Mouse (Mus musculus) layer of hippocampus, adult 9-10 months (tissue): Measurements from ENCODE around the gene Msmo1.

Experiments used
- DNase-seq: peaks from one replicate; pipeline ENCODE4 v3.0.0; 2022; ENCODE audit warnings: low spot score

Gene Msmo1

DNA sequence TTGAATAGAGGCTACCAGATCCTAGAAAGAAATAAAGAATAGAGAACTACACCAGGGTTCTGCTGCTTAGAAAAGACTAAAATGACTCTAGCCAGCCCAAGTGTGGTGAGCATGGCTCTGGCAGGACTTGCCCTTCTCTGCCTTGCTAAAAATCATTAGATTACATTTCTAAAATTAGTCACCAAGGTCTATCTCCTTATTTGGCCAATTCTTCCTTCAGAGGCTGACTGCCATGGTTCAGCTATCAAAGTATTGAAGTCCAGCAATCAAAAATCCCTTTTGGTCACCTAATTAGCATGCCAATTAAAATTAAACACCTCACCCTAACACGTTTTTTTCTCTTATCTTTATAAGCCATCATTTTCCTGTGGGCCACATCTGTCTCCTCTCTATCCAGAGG is 22.0 kb downstream of the Msmo1 start:
- no peak for DNase-seq

DNA sequence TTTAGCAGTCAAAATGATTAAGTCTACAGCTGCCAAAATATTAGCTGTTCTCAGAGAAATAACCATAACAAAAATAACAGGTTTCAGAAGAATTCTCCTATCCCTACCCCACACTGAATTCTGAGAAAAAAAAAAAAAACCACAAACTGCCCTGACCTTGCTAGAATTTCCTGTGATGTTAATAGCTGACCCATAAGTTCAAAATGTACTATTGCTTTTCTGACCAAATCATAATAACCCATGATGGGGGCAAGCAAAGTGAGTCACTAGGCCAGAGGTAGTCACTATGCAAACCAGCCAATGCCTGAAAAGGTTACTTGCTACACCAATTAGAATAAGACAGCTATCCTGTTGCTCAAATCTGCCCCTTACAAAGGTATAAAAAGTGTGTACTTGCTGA is 26.1 kb downstream of the Msmo1 start:
- DNase-seq = no peak

DNA sequence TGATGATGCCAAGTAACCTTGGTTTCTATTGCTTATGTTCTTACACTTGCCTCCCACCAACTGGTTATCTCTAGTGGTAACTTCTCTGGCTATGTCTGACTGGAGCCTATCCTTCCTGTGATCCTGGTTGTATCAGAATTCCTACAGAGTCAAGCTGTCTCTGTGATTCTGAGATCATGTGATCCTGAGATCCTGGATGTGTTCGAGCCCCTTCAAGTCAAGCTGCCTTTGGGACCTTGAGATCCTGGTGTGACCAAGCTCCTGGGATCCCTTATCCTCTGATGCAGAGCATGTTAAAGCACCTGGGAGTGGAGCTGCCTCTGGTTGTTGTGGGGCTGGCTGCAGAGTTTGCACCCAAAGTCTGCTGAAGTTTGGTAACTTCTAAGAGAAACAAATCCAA is 30.4 kb downstream of the Msmo1 start:
- DNase-seq = no peak

DNA sequence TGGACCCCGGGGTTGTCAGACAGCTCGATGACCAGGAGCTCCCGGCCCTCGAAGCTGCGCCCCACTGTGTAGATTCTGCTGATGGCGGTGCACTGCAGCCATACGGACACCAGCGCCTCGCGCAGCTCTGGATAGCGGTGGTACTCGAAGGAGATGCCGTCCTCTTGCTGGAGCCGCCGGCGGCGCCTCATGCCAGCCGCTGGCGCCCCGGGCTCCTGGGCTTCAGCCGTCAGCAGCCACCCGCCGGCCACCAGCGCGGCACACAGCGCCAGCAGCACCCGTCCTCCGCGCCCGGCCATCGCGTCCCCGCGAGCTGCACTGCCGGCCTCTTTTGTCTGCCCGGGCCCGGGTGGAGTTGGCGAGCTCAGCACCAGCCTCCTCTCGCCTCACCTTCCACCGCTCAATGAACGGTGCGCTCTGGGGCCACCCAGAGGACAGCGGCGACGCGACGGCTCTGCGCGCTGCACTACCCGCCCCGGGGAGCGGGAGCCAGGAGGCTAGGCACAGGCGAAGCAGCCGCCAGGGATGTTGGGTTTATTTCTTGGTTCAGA is 40.9 kb downstream of the Msmo1 start, which contains the start of gene Cpe:
Gene Cpe, minus strand, starts transcription at position 404 of the 551 bp plus-strand sequence.
- peak; percentile 53 for DNase-seq

DNA sequence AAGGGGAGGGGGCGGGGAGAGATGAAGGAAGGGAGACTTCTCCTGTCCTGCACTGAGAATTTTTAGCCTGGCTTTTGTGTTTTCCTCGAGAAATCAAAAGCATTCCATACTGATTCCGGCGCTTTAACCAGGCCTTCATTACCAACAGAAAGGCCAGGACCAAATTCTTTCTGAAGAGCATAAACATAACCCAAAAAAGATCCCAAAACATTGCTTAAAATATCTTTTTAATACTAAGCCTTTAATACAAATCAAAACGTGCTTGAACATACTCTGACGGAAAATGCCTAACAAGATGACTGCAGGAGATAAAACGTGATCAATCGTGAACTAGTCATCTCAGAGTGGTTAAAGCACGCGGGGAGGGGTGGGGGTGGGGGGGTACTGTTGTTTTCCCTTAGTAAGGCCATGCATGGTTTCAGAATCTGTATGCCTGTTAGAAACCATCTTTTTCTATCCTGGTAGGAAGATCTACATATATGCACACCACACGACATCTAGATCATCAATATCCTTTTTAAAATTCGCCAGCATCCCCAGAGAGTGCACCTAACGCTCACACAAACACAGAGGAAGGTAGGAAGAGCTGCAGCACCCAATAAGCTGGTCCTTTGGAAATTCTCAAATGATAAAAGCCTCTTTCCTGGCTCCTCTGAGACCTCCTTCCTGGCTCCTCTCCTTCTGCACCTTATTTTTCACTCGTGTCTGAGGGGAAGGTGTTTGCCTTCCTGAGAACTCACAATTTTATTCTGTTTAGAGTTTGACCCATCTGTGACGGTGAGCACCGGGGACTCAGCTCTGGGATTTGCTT is 41.8 kb downstream of the Msmo1 start:
- DNase-seq = no peak

DNA sequence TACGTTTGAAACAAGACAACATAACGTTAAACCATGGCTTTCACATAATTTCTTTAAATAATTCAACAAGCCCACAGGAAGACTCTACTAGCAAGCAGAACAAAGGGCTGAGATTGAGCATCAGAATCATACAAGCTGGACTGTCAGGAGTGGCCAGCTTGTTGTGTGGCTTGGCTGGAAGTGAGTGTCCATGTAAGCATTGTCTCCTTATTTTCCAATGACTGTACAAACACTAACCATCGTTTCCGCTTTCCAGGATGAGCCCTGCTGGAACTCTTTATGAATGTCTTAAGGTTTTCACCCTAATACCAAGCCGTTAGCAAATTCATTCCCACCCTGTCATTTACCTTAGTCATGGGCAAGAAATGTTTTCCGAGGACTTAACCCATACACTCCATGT is 42.7 kb downstream of the Msmo1 start:
- DNase-seq = no peak

DNA sequence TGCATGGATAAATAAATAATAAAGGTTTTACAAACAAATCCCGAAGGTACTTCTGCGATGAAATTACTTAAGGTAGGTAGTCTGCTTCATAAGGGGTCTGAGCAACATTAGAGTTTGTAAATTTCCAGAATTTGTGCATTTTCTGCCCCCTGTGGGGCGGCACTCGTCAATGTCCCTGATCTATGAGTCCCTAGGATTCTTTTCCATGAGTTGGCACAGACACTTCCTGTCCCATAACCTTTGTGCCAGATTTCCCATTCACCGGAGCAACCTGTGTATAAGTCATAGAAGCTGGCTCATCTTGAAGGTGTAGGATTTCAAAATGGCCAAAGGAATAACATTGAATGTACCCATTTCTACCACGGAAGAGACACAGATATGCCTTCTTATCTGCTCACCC is 43.3 kb downstream of the Msmo1 start:
- no peak for DNase-seq

DNA sequence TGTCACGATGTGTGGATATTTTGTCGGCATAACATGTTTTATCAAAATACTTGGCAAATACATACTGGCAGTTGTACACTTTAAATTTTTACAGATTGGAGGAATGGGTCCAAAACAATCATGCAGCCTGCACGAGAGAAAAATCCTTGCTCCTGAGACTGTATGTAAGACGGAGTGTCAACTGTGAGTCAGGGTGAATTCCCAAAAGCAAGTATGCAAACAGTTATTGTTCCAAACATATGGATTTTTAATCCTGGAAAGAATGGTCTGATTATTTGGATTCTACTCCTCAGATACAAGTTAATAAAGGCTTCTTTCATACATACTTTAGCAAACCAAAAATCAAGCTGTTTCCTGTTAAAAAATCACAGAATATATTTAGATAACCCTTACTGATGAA is 44.9 kb downstream of the Msmo1 start:
- no peak for DNase-seq

DNA sequence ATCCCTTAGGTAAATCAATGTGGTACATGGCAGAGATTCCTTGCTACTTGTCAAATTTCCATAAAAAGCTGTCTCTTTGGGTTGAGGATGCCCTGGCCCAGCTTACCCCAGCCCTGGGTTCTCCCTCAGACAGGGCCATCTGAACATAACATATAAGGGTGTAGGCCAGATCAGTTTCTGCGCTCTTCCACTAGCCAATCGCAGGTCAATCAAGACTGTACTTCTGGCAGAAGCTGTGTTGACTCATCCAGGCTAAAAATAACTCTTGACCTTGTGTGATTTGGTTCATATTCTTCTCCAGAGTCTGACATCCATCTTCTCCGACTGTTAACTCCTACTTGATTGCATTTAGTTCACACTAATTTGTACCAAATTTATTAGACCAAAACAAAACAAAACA is 45.4 kb downstream of the Msmo1 start:
- no peak for DNase-seq

DNA sequence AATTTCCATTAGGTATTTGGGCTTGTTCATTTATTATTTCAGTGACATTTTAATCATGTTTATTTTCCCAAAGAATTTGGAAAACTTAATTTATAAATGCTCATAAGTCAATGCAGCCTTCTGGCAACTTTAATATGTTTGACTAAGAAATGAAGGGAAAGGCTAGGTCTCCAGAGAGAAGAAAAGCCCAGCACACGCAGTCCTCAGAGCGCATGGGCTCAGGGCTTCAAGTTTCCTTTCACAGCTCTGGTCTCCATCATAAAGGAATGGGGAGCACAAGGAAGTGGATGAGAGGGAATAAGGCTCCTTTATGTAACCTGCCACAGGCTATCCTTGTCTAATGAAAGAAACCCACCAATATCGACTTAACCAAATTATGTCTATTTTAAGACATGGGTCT is 51.1 kb downstream of the Msmo1 start:
- no peak for DNase-seq

DNA sequence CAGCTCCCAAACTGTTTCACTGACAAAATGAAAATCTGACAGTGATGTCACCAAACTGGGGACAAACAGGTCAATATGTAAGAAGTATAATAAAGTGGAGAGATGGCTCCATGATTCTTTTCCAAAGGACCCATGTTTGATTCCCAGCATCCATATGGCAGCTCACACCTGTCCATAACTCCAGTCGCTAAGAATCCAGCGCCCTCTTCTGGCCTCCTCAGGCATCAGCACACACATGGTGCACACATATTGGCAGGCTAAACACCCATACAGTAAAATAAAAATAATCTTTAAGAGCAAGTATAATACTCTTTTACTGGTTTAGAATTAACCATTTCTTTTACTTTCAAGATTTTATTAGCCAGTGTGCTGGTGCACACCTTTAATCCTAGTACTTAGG is 57.2 kb downstream of the Msmo1 start:
- no peak for DNase-seq

DNA sequence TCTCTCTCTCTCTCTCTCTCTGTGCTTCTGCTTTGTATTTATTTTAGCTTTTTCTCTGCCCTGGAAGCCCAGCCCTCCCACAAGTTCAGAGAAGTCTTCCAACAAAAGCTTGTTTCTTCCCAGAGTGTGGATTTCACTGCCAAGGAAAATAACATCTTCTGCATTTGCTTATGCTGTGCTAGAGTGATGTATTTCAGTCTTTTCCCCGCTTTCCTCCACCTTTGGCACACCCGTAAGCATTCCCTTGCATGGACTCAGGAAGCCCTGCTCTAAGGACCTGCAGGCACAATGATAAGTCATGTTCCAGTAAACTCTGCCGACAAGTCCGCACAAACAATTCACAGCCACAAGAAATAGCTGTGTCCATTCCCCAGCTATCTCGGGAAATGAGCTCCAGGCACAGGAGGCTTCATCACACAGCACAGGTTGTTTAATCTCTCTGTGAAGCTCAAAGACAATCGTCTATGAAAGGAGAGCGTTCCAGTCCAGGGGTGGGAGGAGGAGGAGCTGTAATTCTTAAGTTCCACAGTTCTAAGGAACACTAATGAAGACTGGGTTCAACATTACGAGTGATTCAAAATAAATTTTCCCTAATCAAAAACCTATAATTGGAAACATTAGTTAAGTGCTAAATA is 58.5 kb downstream of the Msmo1 start:
- DNase-seq = no peak

DNA sequence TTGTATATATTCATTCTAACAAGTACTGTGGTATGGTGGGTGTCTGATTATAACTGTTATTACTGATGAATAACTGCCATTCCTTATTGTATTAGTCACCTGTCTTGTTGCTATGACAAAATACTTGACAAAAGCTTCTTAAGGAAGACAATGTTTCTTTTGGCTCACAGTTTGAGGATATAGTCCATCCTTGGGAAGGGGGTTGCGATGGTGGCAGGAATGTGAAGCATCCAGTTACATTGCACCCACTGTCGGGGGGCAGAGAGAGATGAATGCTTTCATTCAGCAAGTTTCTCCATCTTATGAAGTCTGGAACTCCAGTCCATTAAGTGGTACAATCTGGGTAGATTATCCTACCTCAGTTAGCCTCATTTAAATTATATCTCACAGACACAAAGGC is 60.7 kb downstream of the Msmo1 start:
- DNase-seq = no peak

DNA sequence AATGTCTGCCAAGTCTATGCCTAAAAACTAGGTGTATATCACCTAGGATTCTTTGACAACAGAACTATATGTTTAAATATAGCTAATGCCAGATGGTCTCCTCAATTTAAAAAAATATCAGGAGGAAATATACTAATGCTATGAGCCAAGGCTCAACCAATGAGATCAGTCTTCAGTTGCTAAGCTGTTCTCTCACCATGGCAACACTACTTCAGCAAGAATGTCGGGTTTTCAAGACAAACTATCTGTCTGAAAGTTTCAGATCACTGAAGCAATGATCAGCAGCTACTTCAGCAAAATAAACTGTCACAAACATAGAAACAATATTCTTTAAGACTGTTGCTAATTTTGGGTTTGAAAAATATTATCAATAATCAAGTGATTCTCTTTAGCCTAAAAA is 61.7 kb downstream of the Msmo1 start:
- DNase-seq = no peak
